Mouse (Mus musculus) ZHBTc4 (cell line): ENCODE results near the gene Wnt9a.
"Not testable (repeated sequence)": the region's sequence is repeated elsewhere in the genome, so short reads cannot be mapped to it uniquely, and the experiment has no call there.

Experiments used
- DNase-seq: peaks from one replicate; pipeline ENCODE4 v3.0.0-alpha.2; 2011; ENCODE audit warnings: low read depth, low spot score

Gene Wnt9a

GRCm38 (mm10) chr11:59335150-59335549 lies 28.4 kb downstream of the Wnt9a start:
- DNase-seq: no peak

GRCm38 (mm10) chr11:59335942-59336341 lies 29.2 kb downstream of the Wnt9a start:
- no peak for DNase-seq

GRCm38 (mm10) chr11:59336381-59336780 lies 29.7 kb downstream of the Wnt9a start:
- no peak for DNase-seq

DNA sequence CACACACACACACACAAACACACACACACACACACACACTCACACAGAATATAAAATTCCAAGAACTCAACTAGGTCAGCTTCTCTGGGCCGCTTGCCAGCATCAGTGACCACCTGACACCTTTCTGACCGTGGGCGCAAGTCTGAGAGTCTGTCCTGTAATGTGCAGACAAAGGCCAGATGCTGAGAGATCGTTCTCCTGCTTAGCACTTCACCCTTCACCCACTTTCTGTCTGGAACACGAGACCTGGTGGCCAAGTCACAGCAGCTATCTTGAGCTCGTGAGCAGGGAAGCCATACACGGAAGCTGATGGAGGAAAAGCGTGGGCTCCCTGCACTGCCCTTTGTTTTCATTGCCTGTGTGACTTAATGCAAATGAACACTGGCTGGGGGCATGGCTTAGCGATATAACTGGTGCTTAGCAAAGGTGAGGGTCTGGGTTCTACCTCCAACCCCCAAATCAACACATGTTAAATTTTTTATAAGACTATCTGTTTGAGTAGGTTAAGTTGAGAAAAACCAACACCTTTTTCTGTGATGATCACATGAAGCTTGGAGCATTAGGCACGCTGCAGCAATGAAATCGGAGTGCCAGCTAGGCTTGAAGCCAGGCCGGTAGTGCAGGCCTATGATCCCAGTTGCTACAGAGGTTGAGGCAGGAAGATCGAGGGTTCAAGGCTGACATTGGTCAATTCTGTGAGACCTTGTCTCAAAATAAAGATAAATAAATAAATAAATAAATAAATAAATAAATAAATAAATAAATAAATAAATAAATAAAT lies 31.4 kb downstream of the Wnt9a start:
- DNase-seq: no peak

DNA sequence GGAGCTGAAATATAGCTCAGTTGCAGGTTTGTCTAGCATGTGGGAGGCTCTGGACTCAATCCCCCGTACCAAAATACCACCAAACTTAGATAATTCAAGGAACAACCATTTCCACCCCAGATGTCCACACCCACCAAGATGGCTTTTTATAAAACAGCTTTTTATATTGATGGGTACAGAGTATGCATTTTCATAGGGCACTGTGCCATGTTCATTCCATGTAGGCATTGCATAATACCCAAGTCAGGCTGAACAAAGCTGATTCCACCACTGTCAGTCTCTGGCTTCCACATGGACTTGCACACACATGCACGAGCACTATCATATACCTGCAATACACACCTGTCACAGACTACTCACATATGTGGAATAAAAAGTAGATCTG lies 32.0 kb downstream of the Wnt9a start:
- DNase-seq: no peak

DNA sequence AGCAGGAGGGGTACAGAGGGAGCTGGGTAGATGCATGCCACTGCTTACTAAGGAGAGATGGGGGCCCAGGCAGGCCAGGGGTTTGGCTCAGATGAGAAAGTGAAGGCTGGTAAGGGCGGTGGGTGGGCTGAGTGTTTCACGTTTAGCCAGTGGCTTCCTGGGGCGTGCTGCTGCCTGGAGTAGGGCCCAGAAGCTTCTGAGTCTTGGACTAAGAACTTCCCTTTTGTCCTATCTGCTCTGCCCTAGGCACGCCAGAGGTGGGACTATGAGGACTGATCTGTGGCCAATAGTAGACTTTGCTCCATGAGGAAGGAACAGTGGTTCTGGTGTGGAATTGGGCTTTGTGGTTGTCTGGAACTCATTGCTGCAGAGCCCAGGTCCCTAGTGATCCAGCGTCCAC lies 36.2 kb downstream of the Wnt9a start:
- no peak for DNase-seq

- no peak for DNase-seq
Observed at GRCm38 (mm10) chr11:59346166-59346910, 39.6 kb downstream of the Wnt9a start.

- DNase-seq: peak; percentile 19
Observed at GRCm38 (mm10) chr11:59350326-59350725, 43.6 kb downstream of the Wnt9a start.

DNA sequence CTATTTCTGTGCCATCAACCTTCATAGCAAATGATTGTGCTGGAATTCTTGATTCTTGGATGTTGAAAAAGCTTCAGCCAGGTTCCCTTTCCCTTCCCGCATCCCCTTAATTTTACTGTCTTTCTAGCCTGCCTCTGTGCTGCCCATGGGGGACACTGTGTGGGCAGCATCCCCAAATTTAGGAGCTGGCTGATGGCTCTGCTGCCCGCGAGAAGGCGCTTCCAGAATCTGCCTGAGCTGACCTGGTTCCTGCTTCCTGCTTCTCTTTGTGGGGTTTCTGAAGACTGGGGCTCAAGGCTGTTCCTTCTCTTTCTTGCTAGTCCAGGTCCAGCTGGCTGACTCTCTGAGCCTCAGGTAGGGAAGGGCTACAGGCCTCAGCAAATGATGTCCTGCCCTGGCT lies 48.1 kb downstream of the Wnt9a start:
- DNase-seq: no peak

GRCm38 (mm10) chr11:59356874-59357289 lies 50.2 kb downstream of the Wnt9a start:
- DNase-seq: no peak

DNA sequence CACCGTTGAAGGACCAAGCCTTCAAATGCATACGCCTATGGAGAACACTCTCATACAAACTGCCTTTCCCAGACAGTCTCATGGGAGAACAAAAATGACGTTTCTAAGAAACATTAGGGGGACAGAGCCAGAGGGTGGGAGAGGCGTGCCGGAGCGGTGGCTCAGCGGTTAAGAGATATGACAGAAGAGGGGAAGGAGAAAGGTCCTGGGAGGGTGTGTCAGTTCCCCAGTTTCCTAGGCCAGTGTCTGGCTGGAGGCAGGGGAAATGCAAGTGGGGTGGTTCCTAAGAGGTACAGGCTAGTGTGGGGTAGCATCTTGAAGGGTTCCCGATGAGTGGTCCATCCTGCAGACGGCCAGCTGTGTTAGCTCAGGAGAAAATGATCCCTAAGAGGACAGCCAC lies 54.6 kb downstream of the Wnt9a start:
- no peak for DNase-seq

DNA sequence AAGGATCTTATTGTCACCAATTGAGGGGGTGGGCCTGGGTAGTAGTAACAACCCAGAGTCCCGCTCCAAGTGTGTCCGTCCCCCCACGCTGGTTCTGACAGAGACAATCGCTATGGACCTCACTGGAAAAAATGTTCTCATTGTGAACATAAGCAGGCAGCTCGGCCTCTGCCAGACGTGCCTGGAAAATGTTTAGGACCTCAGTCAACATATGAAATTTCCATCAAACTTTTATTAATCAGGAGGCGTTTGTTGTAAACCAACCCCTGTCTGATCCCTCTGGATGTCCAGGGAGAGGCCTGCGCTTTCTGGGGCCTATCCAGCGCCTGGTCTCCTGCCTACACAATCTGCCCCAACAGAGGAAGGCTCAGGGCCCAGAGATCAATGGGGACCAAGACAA lies 57.3 kb downstream of the Wnt9a start:
- no peak for DNase-seq

DNA sequence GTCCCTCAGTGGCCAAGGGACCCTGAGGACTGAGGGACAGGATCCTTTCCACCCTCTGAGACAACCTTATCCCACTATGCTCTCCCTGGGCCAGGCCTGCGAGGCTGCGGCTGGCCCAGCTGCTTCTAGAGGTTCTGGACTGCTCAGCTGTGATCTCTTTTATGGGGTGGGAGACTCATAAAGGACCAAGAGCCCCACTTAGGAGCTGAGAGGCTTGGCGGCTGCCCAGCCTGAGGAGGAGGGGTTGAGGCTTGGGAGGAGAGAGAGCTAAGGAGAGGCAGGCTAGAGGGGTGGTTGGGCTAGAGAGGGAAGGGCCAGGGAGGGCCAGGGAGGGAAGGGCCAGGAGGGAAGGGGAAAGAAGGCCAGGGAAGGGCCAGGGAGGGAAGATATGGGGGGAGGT lies 57.7 kb downstream of the Wnt9a start:
- no peak for DNase-seq

- DNase-seq: no peak
Observed at GRCm38 (mm10) chr11:59366031-59366430, 59.3 kb downstream of the Wnt9a start.

GRCm38 (mm10) chr11:59366633-59367032 lies 59.9 kb downstream of the Wnt9a start:
- peak; percentile 61 for DNase-seq

GRCm38 (mm10) chr11:59367955-59368354 lies 61.2 kb downstream of the Wnt9a start:
- not testable (repeated sequence) for DNase-seq

- DNase-seq: no peak
Observed at GRCm38 (mm10) chr11:59369848-59370247, 63.1 kb downstream of the Wnt9a start.

- peak; percentile 82 for DNase-seq
Observed at GRCm38 (mm10) chr11:59375475-59375874, 68.7 kb downstream of the Wnt9a start, which contains the start of gene Prss38. Gene Prss38, minus strand, starts transcription at chr11:59375657.

DNA sequence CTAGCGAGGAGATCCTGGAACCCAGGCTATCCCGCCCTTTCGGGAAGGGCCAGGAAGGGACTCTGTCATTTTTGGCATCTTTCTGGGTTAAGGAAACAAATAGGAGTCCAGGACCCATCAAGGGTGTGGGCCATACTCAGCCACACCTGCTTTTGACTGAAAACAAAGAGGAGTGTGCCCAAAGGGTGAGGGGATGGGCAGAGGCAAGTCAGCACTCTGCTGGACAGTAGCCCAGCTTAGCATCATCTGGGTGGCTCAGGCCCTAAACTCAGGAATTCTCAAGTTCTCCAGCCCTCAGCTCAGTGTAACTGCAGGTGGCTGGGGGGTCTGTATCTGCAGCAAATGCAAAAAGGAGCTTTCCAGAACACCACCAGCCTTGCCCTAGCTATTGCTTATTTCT lies 71.3 kb downstream of the Wnt9a start:
- DNase-seq: no peak

- no peak for DNase-seq
Observed at GRCm38 (mm10) chr11:59379547-59379946, 72.8 kb downstream of the Wnt9a start.
